Mouse (Mus musculus): ENCODE measurements at regions not wholly inside any gene's neighbourhood (a gene's known extent, or its start where the extent isn't known, plus 50 kb on each side); places are given as distances from the start of the nearest gene placed in this dataset.

- TF ChIP-seq GATA1 (IDR thresholded peaks at IDR 0.05; ENCODE audit: low read length): no peak
- TF ChIP-seq TAL1 (IDR thresholded peaks at IDR 0.05; ENCODE audit: low read length): no peak
Observed at GRCm38 (mm10) chr16:8938516-8938915, 108.6 kb downstream of the 1810013L24Rik start.

Data from erythroblast, embryonic 14.5 days (primary cell).